Mouse (Mus musculus) spleen, postnatal 10 days (tissue): ENCODE measurements around the gene Pdcd7.
"Not testable (repeated sequence)": the region's sequence is repeated elsewhere in the genome, so short reads cannot be mapped to it uniquely, and the experiment has no call there.

ENCODE experiments used
- DNase-seq, 2 experiments: peaks; one replicate each; pipeline ENCODE4 v3.0.0; 2021 to 2022; ENCODE audit warnings: low spot score in 2 of 2

The Pdcd7 gene

GRCm38 (mm10) chr9:65345854-65346475 is at the start of gene Pdcd7:
TSS of gene Pdcd7 (plus strand) at chr9:65346104.
- DNase-seq, result peak; percentile 88 to 94

DNA sequence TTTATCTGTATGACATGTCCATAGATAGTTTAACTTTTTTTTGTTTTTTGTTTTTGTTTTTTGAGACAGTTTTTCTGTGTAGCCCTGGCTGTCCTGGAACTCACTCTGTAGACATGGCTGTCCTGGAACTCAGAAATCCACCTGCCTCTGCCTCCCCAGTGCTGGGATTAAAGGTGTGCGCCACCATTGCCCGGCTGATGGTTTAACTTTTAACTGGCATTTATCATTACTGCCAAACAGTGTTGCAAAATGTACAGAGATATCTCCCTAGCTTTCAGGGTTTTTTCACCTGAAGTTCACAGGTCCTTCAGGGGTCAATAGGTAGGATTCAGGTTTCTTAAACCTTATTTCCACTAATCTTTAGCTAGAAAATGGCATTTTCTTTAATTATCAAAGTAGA is 48.8 kb upstream of the Pdcd7 start:
- DNase-seq, result no peak

GRCm38 (mm10) chr9:65298761-65299160 is 47.1 kb upstream of the Pdcd7 start:
- no peak for DNase-seq

- DNase-seq, result no peak
These were observed 46.3 kb upstream of the Pdcd7 start for GRCm38 (mm10) chr9:65299650-65300049.

GRCm38 (mm10) chr9:65302327-65302983 is 43.4 kb upstream of the Pdcd7 start:
- no peak for DNase-seq

GRCm38 (mm10) chr9:65303586-65303985 is 42.3 kb upstream of the Pdcd7 start:
- no peak for DNase-seq

DNA sequence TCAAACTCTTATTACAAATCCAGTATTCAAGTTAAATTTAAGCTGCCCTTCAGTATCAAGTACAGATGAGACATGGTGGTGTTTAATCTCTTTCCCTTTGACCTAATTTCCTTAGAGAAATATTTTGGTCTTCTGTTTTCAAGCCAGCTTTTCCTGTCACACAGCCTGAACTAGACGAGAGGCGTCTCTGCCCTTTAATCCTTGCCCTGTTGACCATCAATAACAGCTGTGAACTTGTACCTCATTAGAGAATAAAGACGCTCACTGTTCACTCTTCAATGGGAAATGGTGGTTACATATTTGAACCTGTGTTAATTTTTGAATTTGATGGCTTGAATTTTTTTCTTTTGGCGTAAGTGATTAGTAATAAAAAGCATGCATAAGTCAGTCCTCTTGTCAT is 41.6 kb upstream of the Pdcd7 start:
- no peak for DNase-seq

- DNase-seq, result no peak
These were observed 39.2 kb upstream of the Pdcd7 start for GRCm38 (mm10) chr9:65306672-65307071.

DNA sequence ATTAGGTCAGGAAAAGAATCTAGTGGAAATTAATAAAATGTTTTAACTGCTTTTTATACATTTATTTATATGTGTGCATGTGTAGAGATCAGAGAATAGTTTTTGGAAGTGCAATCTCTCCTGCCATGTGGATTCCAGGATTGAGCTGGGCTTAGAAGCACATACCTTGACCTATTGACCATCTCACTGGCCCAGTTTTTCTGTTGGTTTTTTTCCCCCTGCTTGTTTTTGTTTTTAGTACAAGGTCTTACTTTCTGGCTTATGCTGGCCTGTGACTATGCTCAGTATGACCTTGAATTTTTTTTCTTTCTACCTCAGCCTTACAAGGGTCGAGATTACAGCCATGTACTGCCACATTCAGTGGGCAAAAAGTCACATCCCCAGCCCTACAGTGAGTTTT is 37.9 kb upstream of the Pdcd7 start:
- no peak for DNase-seq

- DNase-seq, result no peak
These were observed 33.1 kb upstream of the Pdcd7 start for GRCm38 (mm10) chr9:65312669-65313357.

GRCm38 (mm10) chr9:65313846-65314245 is 32.1 kb upstream of the Pdcd7 start:
- DNase-seq, result no peak

GRCm38 (mm10) chr9:65322255-65322900 is 23.5 kb upstream of the Pdcd7 start:
- no peak for DNase-seq

DNA sequence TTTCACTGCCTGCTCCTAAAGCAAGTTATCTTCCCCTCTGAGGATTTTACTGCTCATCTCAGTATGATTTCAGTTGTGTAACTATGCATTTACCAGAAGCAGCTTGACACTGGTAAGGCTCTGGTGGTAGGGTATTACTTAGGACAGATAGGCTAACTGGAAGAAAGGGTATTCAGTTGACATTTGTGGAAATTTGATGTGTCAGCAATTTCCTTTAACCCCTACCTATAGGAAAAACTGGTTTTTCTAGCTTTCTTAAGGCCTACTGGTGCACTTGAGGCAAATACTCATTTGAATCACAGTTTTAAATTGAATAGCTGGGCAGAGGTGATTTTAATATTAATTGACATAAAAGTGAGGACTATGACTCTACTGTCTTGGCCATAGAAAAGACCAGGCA is 19.9 kb upstream of the Pdcd7 start:
- no peak for DNase-seq

DNA sequence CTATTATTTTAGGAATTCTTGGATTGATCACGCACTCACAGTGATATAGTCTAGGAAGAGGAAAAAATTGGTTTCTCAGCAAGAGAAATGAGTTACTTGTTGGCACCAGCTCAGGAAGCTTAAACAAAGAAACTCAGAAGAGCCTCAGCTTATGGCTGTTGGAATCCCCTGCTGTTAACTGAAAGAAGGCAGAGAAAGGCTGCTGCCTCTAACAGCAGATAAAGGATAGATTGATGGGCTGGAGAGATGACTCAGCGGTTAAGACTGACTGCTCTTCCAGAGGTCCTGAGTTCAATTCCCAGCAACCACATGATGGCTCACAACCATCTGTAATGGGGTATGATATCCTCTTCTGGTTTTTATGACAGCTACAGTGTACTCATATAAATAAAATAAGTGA is 18.5 kb upstream of the Pdcd7 start:
- DNase-seq, result no peak

GRCm38 (mm10) chr9:65333958-65334357 is 11.9 kb upstream of the Pdcd7 start:
- DNase-seq, result no peak

GRCm38 (mm10) chr9:65339146-65339545 is 6.8 kb upstream of the Pdcd7 start:
- no peak for DNase-seq

GRCm38 (mm10) chr9:65340414-65340813 is 5.5 kb upstream of the Pdcd7 start:
- DNase-seq, result no peak

GRCm38 (mm10) chr9:65345439-65345838 is 465 bp upstream of the Pdcd7 start:
- DNase-seq, result not testable (repeated sequence)

- DNase-seq, result peak; percentile 70 to 75
These were observed 690 bp downstream of the Pdcd7 start for GRCm38 (mm10) chr9:65346476-65347111.

DNA sequence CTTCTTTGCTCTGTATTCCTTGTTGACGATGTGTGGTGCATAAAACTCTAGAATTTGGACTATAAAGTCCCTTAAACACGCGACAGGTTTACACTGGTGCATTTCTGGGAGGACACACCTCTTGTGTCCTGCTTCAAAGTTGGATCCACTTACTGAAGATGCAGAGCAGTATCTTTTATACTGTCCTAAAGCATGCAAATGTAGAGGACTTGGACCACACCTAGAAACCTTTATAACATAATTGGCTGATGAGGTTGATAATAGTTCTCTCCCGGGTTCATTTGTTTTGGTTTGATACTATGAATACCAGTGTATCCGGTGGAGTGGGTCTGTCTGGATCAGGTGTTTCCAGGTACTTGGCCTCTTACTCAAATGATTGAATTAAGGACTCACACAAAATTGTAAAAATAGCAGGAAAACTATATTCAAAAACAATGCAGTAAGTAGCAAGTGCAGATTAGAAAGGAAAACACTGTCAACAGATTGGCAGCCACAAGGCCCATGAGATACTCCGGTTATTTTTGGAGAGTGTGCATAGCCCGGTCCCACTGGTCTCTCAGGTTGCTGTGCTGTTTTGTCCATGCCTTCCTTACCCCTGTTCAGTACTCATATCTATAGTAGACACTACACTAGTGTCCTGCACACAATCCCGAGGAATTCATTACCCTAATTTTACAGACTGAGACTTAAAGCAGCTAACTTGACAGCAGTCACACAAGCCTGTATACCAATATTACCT is 1.4 kb downstream of the Pdcd7 start:
- no peak for DNase-seq

GRCm38 (mm10) chr9:65353251-65353650 is 7.3 kb downstream of the Pdcd7 start:
- DNase-seq, result no peak
